Mouse (Mus musculus) ES-E14 (cell line): ENCODE data around the gene Vgf.

Source experiments
- MAFK ChIP-seq: IDR thresholded peaks from 2 replicates; pipeline ENCODE4 v1.6.1; 2014; ENCODE audit warnings: mild to moderate bottlenecking, low read depth, low read length, inconsistent platforms; ENCODE audit not compliant: insufficient read depth
- ZC3H11A ChIP-seq: IDR thresholded peaks from 2 replicates; pipeline ENCODE4 v1.6.1; 2012; ENCODE audit warnings: low read depth, mild to moderate bottlenecking, inconsistent platforms, low read length, borderline replicate concordance
- ZNF384 ChIP-seq: IDR thresholded peaks from 2 replicates; pipeline ENCODE4 v1.6.1; 2012; ENCODE audit warnings: low read depth, low read length, inconsistent platforms

DNA sequence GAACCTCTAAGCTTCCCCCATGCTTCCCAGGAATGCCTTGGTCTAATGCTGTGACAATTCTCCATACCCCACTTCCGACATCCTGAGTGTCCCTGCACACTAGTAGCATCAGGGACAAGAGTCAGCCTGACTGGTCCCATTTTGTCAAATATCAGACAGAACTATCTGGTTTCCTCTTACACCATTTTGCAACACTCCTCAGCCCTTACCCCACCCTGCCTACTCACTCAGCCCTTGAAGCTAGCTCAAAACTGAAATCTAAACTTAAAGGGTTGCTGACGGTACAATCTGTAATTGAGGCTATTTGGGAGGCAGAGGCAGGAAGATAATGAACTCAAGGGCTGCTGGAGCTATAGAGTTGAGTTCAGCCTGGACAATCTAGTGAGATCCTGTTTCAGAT is 46.4 kb upstream of the Vgf start:
- TF ChIP-seq MAFK (no peak), ZC3H11A (no peak), ZNF384 (no peak)
